Mouse (Mus musculus) CH12.LX (cell line): ENCODE data around the gene Tent4b. TPM values are rescaled to one million over a fixed set of nuclear protein-coding genes. Genes with fewer than 3 reads are reported as not detected.

Source experiments
- DNase-seq: peaks from one replicate; pipeline ENCODE4 v3.0.0-alpha.2; 2013; ENCODE audit errors: extremely low read depth
- H3K27ac ChIP-seq: 2 replicates; pipeline ENCODE4 v1.5.1; 2012; ENCODE audit warnings: low read depth, mild to moderate bottlenecking, control low read depth, moderate library complexity; ENCODE audit not compliant: insufficient read depth
- H3K27me3 ChIP-seq: replicated peaks from 2 replicates; pipeline ENCODE3; 2012; ENCODE audit warnings: inconsistent platforms
- H3K36me3 ChIP-seq, 2 experiments: replicated peaks in 1 of 2; 2 replicates each; pipeline versions ENCODE3 to v1.6.1; 2012; ENCODE audit warnings: inconsistent platforms in 1 of 2, low read length in 1 of 2, mild to moderate bottlenecking in 1 of 2, mixed read lengths in 1 of 2, moderate library complexity in 1 of 2; ENCODE audit not compliant: control insufficient read depth in 1 of 2, insufficient read depth in 1 of 2
- H3K4me1 ChIP-seq, 2 experiments: 2 replicates each; pipeline ENCODE4 v1.6.1; 2012; ENCODE audit warnings: inconsistent platforms in 1 of 2, moderate library complexity in 1 of 2; ENCODE audit not compliant: insufficient read depth in 2 of 2, control insufficient read depth in 1 of 2
- H3K4me2 ChIP-seq: 2 replicates; pipeline ENCODE4 v1.6.1; 2012; ENCODE audit warnings: low read depth, mild to moderate bottlenecking, control low read depth; ENCODE audit not compliant: poor library complexity, insufficient read depth, severe bottlenecking
- H3K4me3 ChIP-seq, 3 experiments: fragments of 150-350 bp in 1 of 3; sonication (generic) in 1 of 3; replicated peaks in 1 of 3; 2 replicates each; pipeline versions ENCODE3 to v1.5.1; 2011 to 2012; ENCODE audit warnings: low read depth in 2 of 3, low read length in 2 of 3, mild to moderate bottlenecking in 2 of 3, moderate library complexity in 2 of 3, control low read depth in 1 of 3, improper control_type of control experiment in 1 of 3, inconsistent platforms in 1 of 3, mixed read lengths in 1 of 3; ENCODE audit not compliant: poor library complexity in 1 of 3
- H3K79me2 ChIP-seq: replicated peaks from 2 replicates; pipeline ENCODE4 v1.6.1; 2012; ENCODE audit warnings: mild to moderate bottlenecking, moderate library complexity; ENCODE audit not compliant: control insufficient read depth, poor library complexity, insufficient read depth, severe bottlenecking; ENCODE audit errors: extremely low read depth
- H3K9ac ChIP-seq: 2 replicates; pipeline ENCODE4 v1.6.1; 2012; ENCODE audit warnings: low read depth, mild to moderate bottlenecking, control low read depth, moderate library complexity; ENCODE audit not compliant: insufficient read depth
- H3K9me3 ChIP-seq: replicated peaks from 2 replicates; pipeline ENCODE3; 2012; ENCODE audit warnings: low read length, inconsistent platforms, mixed read lengths
- BHLHE40 ChIP-seq: IDR thresholded peaks from 2 replicates; pipeline ENCODE4 v1.6.1; 2011; ENCODE audit warnings: mild to moderate bottlenecking, low read depth, low read length, improper control_type of control experiment
- CHD1 ChIP-seq: IDR thresholded peaks from 2 replicates; pipeline ENCODE4 v1.6.1; 2012; ENCODE audit warnings: low read depth, low read length, improper control_type of control experiment, inconsistent platforms
- CTCF ChIP-seq, 2 experiments: IDR thresholded peaks in 1 of 2; conservative IDR thresholded peaks in 1 of 2; 2 replicates each; pipeline ENCODE4 v1.5.1; 2011 to 2012; ENCODE audit warnings: low read depth in 2 of 2, low read length in 2 of 2, improper control_type of control experiment in 1 of 2, inconsistent platforms in 1 of 2, mild to moderate bottlenecking in 1 of 2, moderate library complexity in 1 of 2
- JUN ChIP-seq: IDR thresholded peaks from 2 replicates; pipeline ENCODE4 v1.6.1; 2011; ENCODE audit warnings: low read depth, mild to moderate bottlenecking, low read length, improper control_type of control experiment, moderate library complexity; ENCODE audit not compliant: insufficient read depth
- KAT2A ChIP-seq: IDR thresholded peaks from 2 replicates; pipeline ENCODE4 v1.6.1; 2012; ENCODE audit warnings: low read length, improper control_type of control experiment, inconsistent platforms; ENCODE audit not compliant: insufficient replicate concordance
- MAZ ChIP-seq: IDR thresholded peaks from 2 replicates; pipeline ENCODE4 v1.6.1; 2012; ENCODE audit warnings: low read depth, mild to moderate bottlenecking, inconsistent platforms, low read length, improper control_type of control experiment, moderate library complexity
- MYC ChIP-seq: IDR thresholded peaks from 2 replicates; pipeline ENCODE4 v1.6.1; 2011; ENCODE audit warnings: low read depth, mild to moderate bottlenecking, improper control_type of control experiment, low read length
- POLR2A ChIP-seq: IDR thresholded peaks from 2 replicates; pipeline ENCODE4 v1.6.1; 2011; ENCODE audit warnings: low read depth, mild to moderate bottlenecking, improper control_type of control experiment, low read length
- RAD21 ChIP-seq: IDR thresholded peaks from 2 replicates; pipeline ENCODE4 v1.6.1; 2011; ENCODE audit warnings: low read depth, mild to moderate bottlenecking, low read length, improper control_type of control experiment, moderate library complexity
- SIN3A ChIP-seq: IDR thresholded peaks from 2 replicates; pipeline ENCODE4 v1.6.1; 2012; ENCODE audit warnings: low read length, improper control_type of control experiment, inconsistent platforms
- SMC3 ChIP-seq: IDR thresholded peaks from 2 replicates; pipeline ENCODE4 v1.6.1; 2011; ENCODE audit warnings: low read depth, low read length, improper control_type of control experiment
- TCF12 ChIP-seq: IDR thresholded peaks from 2 replicates; pipeline ENCODE4 v1.6.1; 2014; ENCODE audit warnings: low read depth, mild to moderate bottlenecking, inconsistent platforms, low read length, improper control_type of control experiment
- dilution Hi-C: fragments of 300-500 bp; cut with MboI; formaldehyde crosslinking; loops from 2 replicates; pipeline ENCODE4 v1.14.3; 2020; ENCODE audit warnings: low sequenced_read_pairs; ENCODE audit not compliant: extremely low pct_unique_long_range_greater_than_20kb, extremely low pct_ligation_motif_present
- in situ Hi-C: fragments of 300-500 bp; cut with MboI; formaldehyde crosslinking; loops from 3 replicates; pipeline ENCODE4 v1.14.3; 2019; ENCODE audit warnings: low sequenced_read_pairs, low pct_ligation_motif_present, low pct_unique_long_range_greater_than_20kb, mixed read lengths
- polyA plus RNA-seq: library from polyadenylated mRNA; unstranded; fragments of >175 nt; gene quantifications from 2 replicates; pipeline ENCODE4 v1.2.1, GENCODE M21; 2012; ENCODE audit warnings: low read depth; ENCODE audit not compliant: insufficient read length
- total RNA-seq, 2 experiments: library from RNA; depleted of rRNA; stranded (reverse); fragments of 300-350 nt in 1 of 2; fragments of >200 nt in 1 of 2; gene quantifications; 2 replicates each; pipeline ENCODE4 v1.2.3; 2012 to 2014

Gene Tent4b
- total and polyA plus RNA-seq, 3 experiments = 20.1 to 37.8 (median 27.9) TPM

DNA sequence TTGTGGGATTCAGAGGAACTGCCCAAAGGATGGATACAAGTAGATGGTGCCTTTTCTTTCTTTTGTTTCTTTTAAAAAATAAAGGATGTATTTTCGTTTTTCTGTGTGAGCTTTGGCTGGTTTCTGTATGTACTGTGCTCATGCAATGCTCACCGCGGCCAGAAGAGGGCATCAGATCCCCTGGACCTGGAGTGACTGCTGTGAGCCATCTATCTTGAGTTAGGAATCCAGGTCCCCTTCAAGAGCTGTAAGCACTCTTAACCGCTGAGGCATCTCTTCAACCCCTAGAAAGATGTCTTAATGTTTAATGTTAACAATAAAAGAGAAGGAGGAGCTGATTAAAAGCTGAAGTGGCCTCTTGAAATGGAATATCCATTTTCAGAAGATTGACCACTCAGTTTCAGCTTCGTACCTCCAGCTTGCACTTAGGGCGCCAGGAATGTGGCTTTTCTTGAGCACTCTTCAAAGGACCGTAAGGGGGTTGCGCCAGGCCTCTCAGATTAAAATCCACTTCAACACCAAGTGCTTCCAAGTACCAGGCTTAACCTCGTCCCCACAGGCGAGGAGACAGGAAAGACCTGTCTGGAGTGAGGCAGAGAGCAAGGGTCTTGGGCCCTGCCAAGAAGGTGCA lies 67.3 kb downstream of the Tent4b start:
- peaks cover 11 to 41% of the 10 kb centered on the region in 2 experiments; a peak in 3 of 4 replicates for H3K4me1 ChIP-seq
- H3K9me3 ChIP-seq = no peaks in the 10 kb centered on the region
- no peak overlapping the region for H3K4me3 ChIP-seq
- dilution Hi-C loops = no loop called here
- no peak overlapping the region for H3K9ac ChIP-seq
- no peaks in the 10 kb centered on the region for H3K36me3 ChIP-seq
- H3K27me3 ChIP-seq = no peaks in the 10 kb centered on the region
- in situ Hi-C loops = loop anchor here (25.0 kb wide), 1 partner anchor 346 kb away; no protein-coding TSS in a partner anchor
- no peak for TF ChIP-seq KAT2A
- TF ChIP-seq SMC3 = peak; percentile 81
- peak; percentile 83 to 89 for TF ChIP-seq CTCF (conservative IDR thresholded peaks at IDR 0.05 in 1 of 2, IDR thresholded peaks at IDR 0.05 in 1 of 2; ENCODE audit: low read depth in 2 of 2, low read length in 2 of 2)
- no peak for TF ChIP-seq SIN3A
- no peak for TF ChIP-seq JUN
- TF ChIP-seq MYC = no peak
- no peak for TF ChIP-seq BHLHE40
- no peak for TF ChIP-seq MAZ
- TF ChIP-seq RAD21 = peak; percentile 74
- TF ChIP-seq CHD1 = no peak
- no peak overlapping the region for H3K4me2 ChIP-seq
- DNase-seq = peak; percentile 73
- no peaks in the 10 kb centered on the region for H3K79me2 ChIP-seq
- H3K27ac ChIP-seq = no peak overlapping the region

DNA sequence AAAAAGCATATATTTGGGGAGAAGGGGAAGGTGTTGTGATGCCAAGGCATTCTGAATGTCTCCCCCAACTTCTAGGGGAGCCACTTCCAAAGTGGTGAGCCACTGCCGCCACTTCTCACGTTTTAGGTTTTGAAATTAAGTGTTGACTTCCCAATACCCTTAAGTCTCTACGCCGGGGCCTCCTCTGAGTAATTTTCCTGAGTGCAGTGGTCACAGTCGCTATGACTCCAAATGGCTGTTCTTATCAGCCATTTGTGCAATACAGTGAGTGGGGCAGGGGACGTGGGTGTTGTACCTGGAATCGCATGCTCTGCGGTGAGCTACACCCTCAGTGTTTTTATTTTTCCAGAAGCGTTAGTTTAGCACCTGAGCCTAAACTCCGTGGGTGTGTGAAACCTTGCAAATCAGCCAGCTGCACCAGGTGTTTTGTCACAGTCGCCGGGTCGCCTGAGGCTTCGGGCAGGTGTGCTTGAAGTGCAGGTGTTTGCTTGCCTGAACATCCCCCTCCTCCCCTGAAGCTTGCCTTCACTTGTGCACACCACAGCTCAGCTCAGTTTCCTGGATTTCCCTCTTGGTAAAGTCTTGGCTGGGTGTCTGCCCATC lies 67.9 kb downstream of the Tent4b start:
- Histone ChIP-seq H3K36me3 (no peaks in the 10 kb centered on the region), H3K9me3 (no peaks in the 10 kb centered on the region), H3K79me2 (no peaks in the 10 kb centered on the region), H3K27me3 (no peaks in the 10 kb centered on the region), H3K27ac (no peak overlapping the region), H3K4me2 (no peak overlapping the region), H3K4me1 (peaks cover 11 to 43% of the 10 kb centered on the region in 2 experiments; a peak in 3 of 4 replicates), H3K9ac (no peak overlapping the region), H3K4me3 (no peak overlapping the region)
- DNase-seq = no peak
- dilution Hi-C loops = no loop called here
- in situ Hi-C loops = loop anchor here (25.0 kb wide), 1 partner anchor 345 kb away; no protein-coding TSS in a partner anchor
- TF ChIP-seq POLR2A (no peak), TCF12 (peak; percentile 65; the same call in 1 of the 2 replicates)
